Mouse (Mus musculus): ENCODE measurements around the gene Zfp467. TPM values are rescaled to one million over a fixed set of nuclear protein-coding genes. Genes with fewer than 3 reads are reported as not detected.
A peak's percentile ranks its signal among the peaks of the same experiment; 100 is the strongest.

Zfp467 gene
- polyA plus RNA-seq, 1 experiment from 2014 or later, result 31.1 TPM

DNA sequence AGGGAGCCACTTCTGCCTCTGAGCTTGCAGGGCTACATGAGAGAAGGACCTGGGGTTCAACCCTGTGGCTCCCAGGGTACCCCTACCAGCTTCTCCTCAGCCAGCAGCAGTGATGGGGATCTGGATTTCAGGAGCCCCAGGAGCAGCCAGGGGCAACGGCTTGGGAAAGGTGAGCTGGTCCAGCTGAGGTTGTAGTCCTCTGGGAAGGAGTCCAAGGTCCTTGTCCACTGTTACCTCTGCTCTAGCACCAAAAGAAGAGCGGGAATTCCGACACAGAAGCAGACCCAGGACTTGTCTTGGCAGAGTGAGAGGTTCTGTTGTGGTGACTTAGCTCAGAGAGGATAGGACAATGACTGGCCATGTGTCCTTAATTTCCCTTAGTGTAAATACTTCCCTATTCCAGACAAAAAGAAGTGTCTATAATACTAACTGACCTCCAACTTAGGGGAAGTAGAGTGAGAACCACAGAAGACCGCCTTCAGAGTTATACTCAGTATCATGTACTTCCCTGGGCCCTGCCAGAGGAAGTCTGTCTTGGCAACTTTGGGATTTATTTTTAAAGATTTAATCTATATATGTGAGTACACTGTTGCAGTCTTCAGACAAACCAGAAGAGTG is 35.8 kb downstream of the Zfp467 start:
- Histone ChIP-seq H3K4me1 (ENCODE audit: control insufficient read depth, insufficient read depth, low read length) (no peaks in the 10 kb centered on the region), H3K36me3 (ENCODE audit: control insufficient read depth, insufficient read depth, low read length) (peaks cover 99% of the 10 kb centered on the region), H3K27me3 (ENCODE audit: control insufficient read depth, insufficient read depth, low read length) (no peaks in the 10 kb centered on the region), H3K9ac (replicated peaks; ENCODE audit: low read length) (no peak overlapping the region), H3K4me3 (replicated peaks; ENCODE audit: low read depth, low read length) (no peak overlapping the region), H3K4me2 (ENCODE audit: low read length) (no peak overlapping the region), H3K27ac (replicated peaks; ENCODE audit: low read depth, low read length) (no peak overlapping the region), H3K9me3 (ENCODE audit: control insufficient read depth, low read length) (no peaks in the 10 kb centered on the region)
- no peak for ATAC-seq (ENCODE audit: low FRiP score, low TSS enrichment)
- no peak for DNase-seq
- 95% methylated on average over 4 of the region's 4 CpGs for WGBS

DNA sequence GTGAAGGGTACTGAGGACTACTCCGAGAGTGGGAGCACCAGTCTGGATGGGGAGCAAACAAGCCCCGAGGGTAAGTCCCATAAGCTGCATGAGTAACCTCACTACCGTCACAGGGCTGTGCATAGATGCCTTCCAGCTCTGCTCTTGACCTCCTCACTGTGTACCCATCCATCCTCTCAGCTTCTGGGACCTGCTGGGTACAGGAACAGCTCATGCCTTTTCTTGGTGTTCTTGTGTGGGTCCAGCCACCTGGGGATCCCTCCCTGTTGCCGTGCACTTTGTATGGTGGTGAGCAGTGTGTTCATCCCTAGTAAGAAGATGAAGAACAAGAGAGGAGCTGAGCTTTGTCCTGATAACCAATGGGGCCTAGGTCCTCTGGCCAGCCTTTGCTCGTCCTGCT is 41.6 kb downstream of the Zfp467 start:
- Histone ChIP-seq H3K4me3 (replicated peaks; ENCODE audit: low read depth, low read length) (no peak overlapping the region), H3K9ac (replicated peaks; ENCODE audit: low read length) (no peak overlapping the region), H3K36me3 (ENCODE audit: control insufficient read depth, insufficient read depth, low read length) (peaks cover 52% of the 10 kb centered on the region), H3K27me3 (ENCODE audit: control insufficient read depth, insufficient read depth, low read length) (no peaks in the 10 kb centered on the region), H3K27ac (replicated peaks; ENCODE audit: low read depth, low read length) (no peak overlapping the region), H3K4me1 (ENCODE audit: control insufficient read depth, insufficient read depth, low read length) (no peaks in the 10 kb centered on the region), H3K4me2 (ENCODE audit: low read length) (no peak overlapping the region), H3K9me3 (ENCODE audit: control insufficient read depth, low read length) (no peaks in the 10 kb centered on the region)
- no peak for ATAC-seq (ENCODE audit: low FRiP score, low TSS enrichment)
- WGBS, result 95% methylated on average over 5 of the region's 5 CpGs
- DNase-seq, result no peak

GRCm38 (mm10) chr6:48399906-48400305 is 45.7 kb downstream of the Zfp467 start:
- Histone ChIP-seq H3K9me3 (ENCODE audit: control insufficient read depth, low read length) (no peaks in the 10 kb centered on the region), H3K27ac (replicated peaks; ENCODE audit: low read depth, low read length) (no peak overlapping the region), H3K27me3 (ENCODE audit: control insufficient read depth, insufficient read depth, low read length) (no peaks in the 10 kb centered on the region), H3K4me2 (ENCODE audit: low read length) (no peak overlapping the region), H3K4me3 (replicated peaks; ENCODE audit: low read depth, low read length) (no peak overlapping the region), H3K36me3 (ENCODE audit: control insufficient read depth, insufficient read depth, low read length) (peaks cover 11% of the 10 kb centered on the region), H3K9ac (replicated peaks; ENCODE audit: low read length) (no peak overlapping the region), H3K4me1 (ENCODE audit: control insufficient read depth, insufficient read depth, low read length) (peaks cover 21% of the 10 kb centered on the region)
- 94% methylated on average over 5 of the region's 5 CpGs for WGBS
- no peak for DNase-seq
- ATAC-seq (ENCODE audit: low FRiP score, low TSS enrichment), result no peak

GRCm38 (mm10) chr6:48397336-48397735 is 48.3 kb downstream of the Zfp467 start:
- peak overlapping the region; percentile 86; the same call in 1 of the 2 replicates for H3K4me2 ChIP-seq (ENCODE audit: low read length)
- H3K4me3 ChIP-seq (replicated peaks; ENCODE audit: low read depth, low read length), result no peak overlapping the region
- no peak overlapping the region for H3K27ac ChIP-seq (replicated peaks; ENCODE audit: low read depth, low read length)
- ATAC-seq (ENCODE audit: low FRiP score, low TSS enrichment) (no peak), DNase-seq (peak; percentile 62)
- H3K27me3 ChIP-seq (ENCODE audit: control insufficient read depth, insufficient read depth, low read length), result no peaks in the 10 kb centered on the region
- H3K9me3 ChIP-seq (ENCODE audit: control insufficient read depth, low read length), result no peaks in the 10 kb centered on the region
- peaks cover 21% of the 10 kb centered on the region for H3K4me1 ChIP-seq (ENCODE audit: control insufficient read depth, insufficient read depth, low read length)
- H3K36me3 ChIP-seq (ENCODE audit: control insufficient read depth, insufficient read depth, low read length), result no peaks in the 10 kb centered on the region
- WGBS, result 54% methylated on average over 4 of the region's 4 CpGs
- H3K9ac ChIP-seq (replicated peaks; ENCODE audit: low read length), result peak overlapping the region; percentile 31; the same call in 1 of the 2 replicates

- no peaks in the 10 kb centered on the region for H3K27me3 ChIP-seq (ENCODE audit: control insufficient read depth, insufficient read depth, low read length)
- H3K4me2 ChIP-seq (ENCODE audit: low read length), result peak overlapping the region; percentile 86
- DNase-seq (no peak), ATAC-seq (ENCODE audit: low FRiP score, low TSS enrichment) (no peak)
- WGBS, result 94% methylated on average over 1 of the region's 1 CpGs
- H3K4me1 ChIP-seq (ENCODE audit: control insufficient read depth, insufficient read depth, low read length), result peaks cover 21% of the 10 kb centered on the region
- H3K9ac ChIP-seq (replicated peaks; ENCODE audit: low read length), result peak overlapping the region; percentile 82
- peak overlapping the region; percentile 75 for H3K4me3 ChIP-seq (replicated peaks; ENCODE audit: low read depth, low read length)
- H3K27ac ChIP-seq (replicated peaks; ENCODE audit: low read depth, low read length), result no peak overlapping the region
- H3K36me3 ChIP-seq (ENCODE audit: control insufficient read depth, insufficient read depth, low read length), result no peaks in the 10 kb centered on the region
- H3K9me3 ChIP-seq (ENCODE audit: control insufficient read depth, low read length), result no peaks in the 10 kb centered on the region
These were observed 48.9 kb downstream of the Zfp467 start for GRCm38 (mm10) chr6:48396686-48397085.

DNA sequence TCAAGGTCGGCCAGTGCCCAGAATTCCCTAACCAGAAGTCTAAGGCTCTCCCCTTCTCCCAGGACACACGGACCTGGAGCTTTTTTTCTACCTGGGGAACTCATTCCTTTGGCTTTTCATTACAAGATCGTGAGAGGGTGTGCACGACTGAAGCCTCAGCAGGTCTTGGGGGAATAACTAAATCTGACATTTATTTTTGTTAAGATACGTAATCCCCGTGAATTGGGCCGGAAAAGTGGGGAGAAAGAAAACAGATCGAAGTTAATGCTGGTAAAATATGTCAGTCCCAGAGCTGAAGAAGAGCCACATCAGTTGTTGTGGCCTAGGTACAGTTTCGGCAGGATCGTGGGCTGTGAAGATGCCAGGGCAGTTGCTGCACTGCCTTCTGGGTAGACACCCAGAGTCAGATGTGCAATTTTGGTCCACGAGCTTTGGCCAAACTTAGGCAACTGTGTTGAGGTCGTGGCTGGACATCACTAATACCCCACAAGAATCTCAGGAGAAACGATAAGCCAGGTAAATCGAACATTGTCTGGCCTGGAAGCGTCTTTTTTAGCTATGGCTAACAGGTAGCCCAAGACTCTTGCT is 49.5 kb downstream of the Zfp467 start:
- no peaks in the 10 kb centered on the region for H3K9me3 ChIP-seq (ENCODE audit: control insufficient read depth, low read length)
- H3K27me3 ChIP-seq (ENCODE audit: control insufficient read depth, insufficient read depth, low read length), result no peaks in the 10 kb centered on the region

GRCm38 (mm10) chr6:48395105-48396007 is 50.3 kb downstream of the Zfp467 start, which contains the start of gene Krba1:
Gene Krba1 (plus strand): TSS chr6:48395586.
- H3K9me3 ChIP-seq (ENCODE audit: control insufficient read depth, low read length), result no peaks in the 10 kb centered on the region
- ATAC-seq (ENCODE audit: low FRiP score, low TSS enrichment), result peak; percentile 97
- peak within 1 kb of the TSS; percentile 82 for H3K9ac ChIP-seq (replicated peaks; ENCODE audit: low read length)
- H3K4me3 ChIP-seq (replicated peaks; ENCODE audit: low read depth, low read length), result peak within 1 kb of the TSS; percentile 75
- H3K27me3 ChIP-seq (ENCODE audit: control insufficient read depth, insufficient read depth, low read length), result no peaks in the 10 kb centered on the region
- H3K4me1 ChIP-seq (ENCODE audit: control insufficient read depth, insufficient read depth, low read length), result peaks cover 21% of the 10 kb centered on the region
- peak within 1 kb of the TSS; percentile 87 for H3K27ac ChIP-seq (replicated peaks; ENCODE audit: low read depth, low read length)
- DNase-seq, result peak; percentile 94
- WGBS, result 2% methylated on average over 65 of the region's 65 CpGs
- peak within 1 kb of the TSS; percentile 86 for H3K4me2 ChIP-seq (ENCODE audit: low read length)
- no peaks in the 10 kb centered on the region for H3K36me3 ChIP-seq (ENCODE audit: control insufficient read depth, insufficient read depth, low read length)

More for the DNA sequence above, 49.5 kb downstream of the Zfp467 start:
- Histone ChIP-seq H3K9ac (replicated peaks; ENCODE audit: low read length) (peak overlapping the region; percentile 82), H3K4me3 (replicated peaks; ENCODE audit: low read depth, low read length) (peak overlapping the region; percentile 75), H3K4me2 (ENCODE audit: low read length) (peak overlapping the region; percentile 86), H3K4me1 (ENCODE audit: control insufficient read depth, insufficient read depth, low read length) (peaks cover 21% of the 10 kb centered on the region), H3K36me3 (ENCODE audit: control insufficient read depth, insufficient read depth, low read length) (no peaks in the 10 kb centered on the region), H3K27ac (replicated peaks; ENCODE audit: low read depth, low read length) (peak overlapping the region; percentile 87)
- ATAC-seq (ENCODE audit: low FRiP score, low TSS enrichment), result no peak
- 32% methylated on average over 15 of the region's 15 CpGs for WGBS
- DNase-seq, result no peak

DNA sequence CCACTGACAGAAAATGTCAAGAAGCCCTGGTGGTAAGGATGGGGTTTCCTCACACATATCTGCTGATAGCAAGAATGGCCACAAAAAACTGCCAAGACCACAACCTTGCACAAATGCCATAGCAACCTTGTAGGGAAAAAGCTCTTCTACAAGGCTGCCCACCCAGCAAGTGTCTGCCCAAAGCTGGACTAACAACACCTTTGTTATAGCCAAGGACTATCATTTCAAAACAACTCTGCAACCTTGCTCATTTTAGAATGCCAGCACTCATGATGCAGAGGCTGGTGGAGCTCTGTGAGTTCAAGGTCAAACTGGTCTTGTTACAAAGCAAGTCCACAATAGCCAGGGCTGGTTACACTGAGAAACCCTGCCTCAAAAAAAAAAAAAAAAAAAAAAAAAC is 51.8 kb downstream of the Zfp467 start:
- H3K4me3 ChIP-seq (replicated peaks; ENCODE audit: low read depth, low read length), result no peak overlapping the region
- H3K4me2 ChIP-seq (ENCODE audit: low read length), result no peak overlapping the region
- no peak overlapping the region for H3K27ac ChIP-seq (replicated peaks; ENCODE audit: low read depth, low read length)
- ATAC-seq (ENCODE audit: low FRiP score, low TSS enrichment), result no peak
- DNase-seq, result no peak
- H3K4me1 ChIP-seq (ENCODE audit: control insufficient read depth, insufficient read depth, low read length), result peaks cover 19% of the 10 kb centered on the region
- no peaks in the 10 kb centered on the region for H3K27me3 ChIP-seq (ENCODE audit: control insufficient read depth, insufficient read depth, low read length)
- H3K9me3 ChIP-seq (ENCODE audit: control insufficient read depth, low read length), result no peaks in the 10 kb centered on the region
- H3K36me3 ChIP-seq (ENCODE audit: control insufficient read depth, insufficient read depth, low read length), result no peaks in the 10 kb centered on the region
- H3K9ac ChIP-seq (replicated peaks; ENCODE audit: low read length), result no peak overlapping the region

Data from midbrain, embryonic 14.5 days (tissue).